Mouse (Mus musculus) retina, adult 2 months (tissue): ENCODE data around the gene 9530053A07Rik.
"Not testable (repeated sequence)": the region's sequence is repeated elsewhere in the genome, so short reads cannot be mapped to it uniquely, and the experiment has no call there.

Experiments used
- DNase-seq: peaks from one replicate; pipeline ENCODE4 v3.0.0-alpha.2; 2012; ENCODE audit warnings: low read depth, low spot score

The 9530053A07Rik gene

GRCm38 (mm10) chr7:28129166-28129565 lies at the start of gene 9530053A07Rik:
TSS of gene 9530053A07Rik (plus strand) at chr7:28129466.
- no peak for DNase-seq

GRCm38 (mm10) chr7:28084215-28084614 lies 45.1 kb upstream of the 9530053A07Rik start:
- DNase-seq = no peak

GRCm38 (mm10) chr7:28086236-28086635 lies 43.0 kb upstream of the 9530053A07Rik start:
- no peak for DNase-seq

DNA sequence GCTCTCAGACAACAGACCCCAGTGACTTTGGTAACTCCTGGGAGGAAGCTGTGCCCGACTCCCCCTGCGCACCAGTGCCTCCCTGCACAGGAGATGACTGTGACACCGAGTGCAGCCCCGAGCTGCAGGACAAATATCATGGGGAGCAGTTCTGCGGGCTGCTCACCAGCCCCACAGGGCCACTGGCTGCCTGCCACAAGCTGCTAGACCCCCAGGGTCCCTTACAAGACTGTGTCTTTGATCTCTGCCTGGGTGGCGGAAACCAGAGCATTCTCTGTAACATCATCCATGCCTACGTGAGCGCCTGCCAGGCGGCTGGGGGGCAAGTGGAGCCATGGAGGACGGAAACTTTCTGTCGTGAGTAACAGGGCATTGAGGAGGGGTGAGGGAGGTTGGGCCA lies 35.7 kb upstream of the 9530053A07Rik start:
- DNase-seq = no peak

DNA sequence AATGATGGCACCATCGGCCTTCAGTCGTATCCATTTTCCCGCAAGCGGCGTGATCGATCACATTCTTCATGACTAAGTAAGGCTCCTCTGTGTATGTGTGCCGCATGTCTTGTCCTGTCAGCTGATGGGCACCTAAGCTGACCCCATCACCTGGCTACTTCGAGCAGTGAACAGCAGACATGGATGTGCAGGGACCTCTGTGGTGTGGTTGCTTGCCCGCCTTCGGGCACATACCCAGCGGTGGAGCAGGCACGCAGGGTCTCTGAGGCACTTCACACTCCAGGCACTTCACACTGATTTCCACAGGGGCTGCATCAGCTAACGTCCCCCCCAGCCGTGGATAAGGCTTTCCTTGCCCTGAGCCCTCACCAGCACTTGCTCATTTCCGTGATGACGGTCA lies 30.2 kb upstream of the 9530053A07Rik start:
- DNase-seq = no peak

- DNase-seq = no peak
Observed at GRCm38 (mm10) chr7:28100596-28101590, 28.4 kb upstream of the 9530053A07Rik start.

GRCm38 (mm10) chr7:28102936-28103335 lies 26.3 kb upstream of the 9530053A07Rik start:
- DNase-seq = not testable (repeated sequence)

DNA sequence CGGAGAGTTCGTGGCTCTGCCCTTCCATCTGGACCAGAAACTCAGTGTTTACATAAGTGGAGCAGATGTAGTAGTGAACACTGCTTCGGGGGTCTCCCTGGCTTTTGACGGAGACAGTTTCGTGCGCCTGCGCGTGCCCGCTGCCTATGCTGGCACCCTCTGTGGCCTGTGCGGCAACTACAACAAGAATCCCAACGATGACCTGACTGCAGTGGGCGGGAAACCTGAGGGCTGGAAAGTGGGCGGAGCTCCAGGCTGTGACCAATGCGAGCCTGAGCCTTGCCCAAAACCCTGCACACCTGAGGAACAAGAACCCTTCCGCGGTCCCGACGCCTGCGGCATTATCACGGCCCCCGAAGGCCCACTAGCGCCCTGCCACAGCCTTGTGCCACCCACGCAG lies 24.6 kb upstream of the 9530053A07Rik start:
- no peak for DNase-seq

DNA sequence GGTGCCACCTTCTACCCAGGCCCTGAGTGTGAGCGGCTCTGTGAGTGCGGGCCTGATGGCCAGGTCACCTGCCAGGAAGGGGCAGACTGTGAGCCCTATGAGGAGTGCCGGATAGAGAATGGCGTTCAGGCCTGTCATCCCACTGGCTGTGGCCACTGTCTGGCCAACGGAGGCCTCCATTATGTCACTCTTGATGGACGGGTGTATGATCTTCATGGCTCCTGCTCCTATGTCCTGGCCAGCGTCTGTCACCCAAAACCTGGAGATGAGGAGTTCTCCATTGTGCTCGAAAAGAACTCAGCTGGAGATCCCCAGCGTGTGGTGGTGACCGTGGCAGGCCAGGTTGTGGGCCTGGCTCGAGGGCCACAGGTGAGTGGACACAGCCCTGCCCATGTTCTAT lies 23.0 kb upstream of the 9530053A07Rik start:
- no peak for DNase-seq

DNA sequence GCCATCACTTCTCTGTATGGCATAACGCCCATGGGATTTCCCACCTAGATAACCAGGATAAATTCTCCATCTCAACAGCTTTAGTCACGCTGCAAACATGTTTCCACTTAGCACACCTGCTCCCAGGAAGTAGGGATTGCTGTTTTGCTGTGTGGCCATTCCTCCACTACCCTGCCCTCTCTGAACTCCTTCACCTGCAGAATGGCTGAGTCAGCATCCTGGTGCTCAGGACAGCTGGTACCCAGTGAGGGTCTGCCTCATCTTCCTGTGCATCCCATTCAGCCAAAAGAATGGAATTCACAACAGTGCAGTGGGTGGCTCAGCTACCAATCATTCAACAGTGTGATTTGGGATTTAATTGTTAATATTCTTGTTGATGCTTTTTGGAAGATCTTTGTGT lies 14.6 kb upstream of the 9530053A07Rik start:
- no peak for DNase-seq

- DNase-seq = peak; percentile 49
Observed at GRCm38 (mm10) chr7:28137613-28138012, 8.3 kb downstream of the 9530053A07Rik start.

DNA sequence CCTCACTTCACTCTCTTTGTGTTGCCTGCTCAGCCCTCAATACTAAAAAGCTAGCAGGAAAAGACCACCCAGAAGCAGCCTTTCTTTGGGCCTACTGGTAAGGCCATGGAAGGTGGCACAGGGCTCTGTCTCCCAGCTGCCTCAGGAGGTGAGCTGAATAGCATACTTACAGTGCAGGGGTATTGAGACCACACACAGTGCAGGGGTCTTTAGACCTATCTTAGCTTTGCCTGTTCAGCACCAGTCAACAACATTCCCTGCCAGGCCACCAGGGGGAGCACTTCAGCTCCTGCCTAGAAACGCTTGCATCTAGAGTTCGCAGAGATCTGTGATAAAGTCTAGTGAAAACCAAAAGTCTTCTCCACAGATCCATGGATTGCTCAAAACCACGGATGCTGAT lies 19.0 kb downstream of the 9530053A07Rik start:
- DNase-seq = no peak

DNA sequence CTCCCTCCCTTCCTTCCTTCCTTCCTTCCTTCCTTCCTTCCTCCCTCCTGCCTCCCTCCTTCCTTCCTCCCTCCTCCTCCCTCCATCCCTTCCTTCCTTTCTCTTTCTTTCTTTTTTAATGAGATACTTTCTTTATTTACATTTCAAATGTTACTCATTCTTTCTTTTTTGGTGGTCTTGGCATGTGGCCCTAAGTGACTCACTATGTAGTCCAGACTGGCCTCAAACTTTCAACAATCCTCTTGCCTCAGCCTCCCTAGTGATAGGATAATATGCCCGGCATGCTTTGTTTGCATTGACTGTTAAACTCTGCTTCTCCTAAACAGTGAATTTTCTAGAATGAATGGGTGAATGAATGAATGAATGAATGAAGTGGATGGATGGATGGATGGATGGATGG lies 20.6 kb downstream of the 9530053A07Rik start:
- no peak for DNase-seq

DNA sequence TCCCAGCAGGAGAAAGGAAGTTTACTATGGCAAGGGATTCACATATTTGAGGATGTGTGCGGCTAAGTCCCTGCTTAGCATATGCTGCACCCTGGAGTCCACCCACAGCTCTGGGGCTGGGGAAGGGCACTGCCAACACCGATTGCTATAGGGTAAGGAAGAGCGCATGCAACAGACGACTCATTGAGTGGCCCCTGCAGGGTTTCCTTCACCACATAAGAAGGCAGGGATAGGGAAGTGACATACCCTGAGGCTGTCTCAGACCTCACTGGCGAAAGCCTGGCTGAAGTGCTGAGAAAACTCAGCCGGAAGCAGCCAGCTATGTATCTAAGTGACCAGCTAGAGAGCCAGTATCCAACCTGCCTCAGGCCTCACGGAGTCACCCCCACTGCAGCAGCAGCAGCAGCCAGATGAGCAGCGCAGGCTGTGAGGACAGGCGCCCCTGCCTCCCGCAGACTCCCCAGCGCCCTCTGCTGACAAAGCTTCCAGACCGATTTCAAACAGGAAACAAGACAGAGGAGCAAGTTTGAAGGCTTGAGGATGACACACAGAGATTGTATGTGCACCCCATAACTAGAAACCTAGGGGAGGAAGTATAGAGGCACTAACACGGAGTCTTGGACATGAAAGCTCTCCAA lies 22.4 kb downstream of the 9530053A07Rik start:
- no peak for DNase-seq

GRCm38 (mm10) chr7:28153595-28153994 lies 24.3 kb downstream of the 9530053A07Rik start:
- not testable (repeated sequence) for DNase-seq

GRCm38 (mm10) chr7:28159292-28159691 lies 30.0 kb downstream of the 9530053A07Rik start:
- DNase-seq = no peak

- no peak for DNase-seq
Observed at GRCm38 (mm10) chr7:28159893-28160292, 30.6 kb downstream of the 9530053A07Rik start.

DNA sequence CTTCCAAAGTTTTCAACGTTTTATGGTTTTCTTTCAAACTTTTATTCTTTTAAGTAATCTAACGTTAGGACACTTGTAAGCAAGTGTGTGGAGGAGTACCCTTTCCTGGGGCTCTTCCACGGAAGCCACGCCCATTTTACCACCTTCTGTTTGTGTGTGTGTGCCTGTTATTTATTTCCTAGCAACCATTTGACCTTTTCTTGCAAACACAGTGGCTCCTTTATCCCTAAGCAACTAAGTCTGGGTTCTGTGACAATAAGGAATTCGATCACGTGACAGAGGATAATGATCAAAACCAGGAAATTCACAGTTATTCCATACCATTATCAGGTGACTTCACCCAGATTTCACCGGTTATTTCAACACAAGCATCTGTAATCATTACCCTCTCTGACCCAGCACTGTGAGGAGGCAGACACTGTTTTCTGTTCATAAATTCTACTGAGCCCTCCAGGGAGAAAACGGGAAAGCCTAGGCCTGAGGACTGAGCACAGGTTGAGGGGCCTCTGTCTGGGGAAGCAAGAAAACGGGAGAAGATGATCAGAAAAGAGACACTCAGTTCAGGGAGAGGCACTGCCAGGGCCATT lies 32.0 kb downstream of the 9530053A07Rik start:
- DNase-seq = no peak

- DNase-seq = no peak
Observed at GRCm38 (mm10) chr7:28165406-28165805, 36.1 kb downstream of the 9530053A07Rik start.

DNA sequence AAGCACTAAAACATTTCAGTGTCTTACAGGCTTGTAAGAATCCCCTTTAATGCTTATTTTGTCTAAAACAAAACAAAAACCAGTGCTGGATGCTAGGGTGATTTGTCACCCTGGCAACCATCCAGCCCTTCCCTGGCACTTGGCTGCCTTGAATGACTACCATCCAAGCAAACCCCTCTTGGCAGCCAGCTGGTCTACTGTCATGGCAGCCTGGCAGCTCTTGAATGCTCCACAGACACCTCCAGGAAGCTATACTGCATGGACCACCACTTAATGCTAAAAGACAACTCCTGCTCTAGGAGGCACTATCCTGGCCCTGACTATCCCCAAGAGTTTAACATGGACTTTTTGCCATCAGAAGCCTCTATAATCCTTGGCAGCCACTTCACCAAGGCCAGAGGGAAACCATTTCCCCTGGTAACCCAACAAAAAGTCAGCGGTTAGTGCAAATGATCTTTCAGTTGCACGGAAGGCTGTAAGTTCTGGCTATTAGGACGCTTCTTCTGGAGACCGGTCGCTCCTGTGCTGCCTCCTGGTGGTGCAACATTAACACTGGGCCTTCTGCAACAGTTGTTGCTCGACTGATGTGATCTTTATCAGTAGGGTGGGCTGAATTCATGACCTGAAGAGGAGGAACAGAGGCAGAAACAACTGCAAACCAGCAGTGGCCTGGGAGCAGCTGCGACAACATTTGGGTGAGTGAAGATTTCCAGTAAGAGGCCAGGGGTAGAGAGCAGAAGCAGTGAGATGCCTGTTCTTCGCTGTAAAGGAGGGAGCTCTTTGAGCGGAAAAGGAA lies 39.3 kb downstream of the 9530053A07Rik start:
- no peak for DNase-seq
